Mouse (Mus musculus): ENCODE measurements around the gene Smim1. TPM values are rescaled to one million over a fixed set of nuclear protein-coding genes. Genes with fewer than 3 reads are reported as not detected.

The Smim1 gene
- polyA plus RNA-seq (2015; fragmentation: Nextera tagmentation; extraction: Ambion mirVana), result 7.3 and 8.1 TPM in 2 replicates

GRCm38 (mm10) chr4:154025641-154026440, at the start of gene Smim1:
TSS of gene Smim1 (minus strand) at chr4:154026230.
- Histone ChIP-seq H3K27me3 (peaks cover 43% of the 10 kb centered on the region), H3K4me2 (peak within 1 kb of the TSS; percentile 59), H3K4me3 (peak within 1 kb of the TSS; percentile 29), H3K36me3 (peaks cover 16% of the 10 kb centered on the region), H3K9me3 (no peaks in the 10 kb centered on the region), H3K27ac (no peak within 1 kb of the TSS), H3K4me1 (replicated peaks) (peaks cover 37% of the 10 kb centered on the region), H3K9ac (peak within 1 kb of the TSS; percentile 65)
- under 1% methylated on average over 33 of the region's 33 CpGs for WGBS
- peak; percentile 55 for ATAC-seq (ENCODE audit: low FRiP score)

GRCm38 (mm10) chr4:154071941-154072340, 45.9 kb upstream of the Smim1 start:
- peaks cover 55% of the 10 kb centered on the region for H3K27me3 ChIP-seq
- no peak for ATAC-seq (ENCODE audit: low FRiP score)
- no peak overlapping the region for H3K27ac ChIP-seq
- H3K4me3 ChIP-seq, result peak overlapping the region; percentile 16; the same call in 1 of the 2 replicates
- no peak overlapping the region for H3K9ac ChIP-seq
- 29% methylated on average over 9 of the region's 16 CpGs for WGBS
- no peaks in the 10 kb centered on the region for H3K36me3 ChIP-seq
- H3K4me1 ChIP-seq (replicated peaks), result peaks cover 11% of the 10 kb centered on the region
- H3K4me2 ChIP-seq, result peak overlapping the region; percentile 46
- no peaks in the 10 kb centered on the region for H3K9me3 ChIP-seq

GRCm38 (mm10) chr4:154071521-154071920, 45.5 kb upstream of the Smim1 start:
- peaks cover 11% of the 10 kb centered on the region for H3K4me1 ChIP-seq (replicated peaks)
- 3% methylated on average over 15 of the region's 20 CpGs for WGBS
- H3K27ac ChIP-seq, result no peak overlapping the region
- no peaks in the 10 kb centered on the region for H3K36me3 ChIP-seq
- peaks cover 52% of the 10 kb centered on the region for H3K27me3 ChIP-seq
- 0 out of 2 replicates have a peak overlapping the region, but pooled peaks have one; percentile 46 for H3K9ac ChIP-seq
- peak overlapping the region; percentile 46 for H3K4me2 ChIP-seq
- H3K4me3 ChIP-seq, result peak overlapping the region; percentile 16; the same call in 1 of the 2 replicates
- no peaks in the 10 kb centered on the region for H3K9me3 ChIP-seq
- no peak for ATAC-seq (ENCODE audit: low FRiP score)

- no peak for ATAC-seq (ENCODE audit: low FRiP score)
- no peaks in the 10 kb centered on the region for H3K36me3 ChIP-seq
- no peak overlapping the region for H3K4me2 ChIP-seq
- H3K4me1 ChIP-seq (replicated peaks), result peaks cover 11% of the 10 kb centered on the region
- WGBS, result 0% methylated on average over 5 of the region's 5 CpGs
- no peak overlapping the region for H3K9ac ChIP-seq
- no peak overlapping the region for H3K27ac ChIP-seq
- no peak overlapping the region for H3K4me3 ChIP-seq
- peaks cover 48% of the 10 kb centered on the region for H3K27me3 ChIP-seq
- H3K9me3 ChIP-seq, result no peaks in the 10 kb centered on the region
Measured at GRCm38 (mm10) chr4:154070896-154071295, 44.9 kb upstream of the Smim1 start.

GRCm38 (mm10) chr4:154064827-154065773, 39.1 kb upstream of the Smim1 start:
- Histone ChIP-seq H3K27me3 (peaks cover 16% of the 10 kb centered on the region), H3K9ac (no peak overlapping the region), H3K27ac (no peak overlapping the region), H3K9me3 (no peaks in the 10 kb centered on the region), H3K4me1 (replicated peaks) (no peaks in the 10 kb centered on the region), H3K36me3 (no peaks in the 10 kb centered on the region), H3K4me2 (no peak overlapping the region), H3K4me3 (no peak overlapping the region)
- 62% methylated on average over 14 of the region's 14 CpGs for WGBS
- ATAC-seq (ENCODE audit: low FRiP score), result peak; percentile 69

GRCm38 (mm10) chr4:154057696-154058095, 31.7 kb upstream of the Smim1 start:
- Histone ChIP-seq H3K9me3 (no peaks in the 10 kb centered on the region), H3K27ac (no peak overlapping the region), H3K36me3 (no peaks in the 10 kb centered on the region), H3K27me3 (no peaks in the 10 kb centered on the region; the same call in 1 of the 2 replicates), H3K4me1 (replicated peaks) (no peaks in the 10 kb centered on the region), H3K9ac (no peak overlapping the region), H3K4me2 (no peak overlapping the region), H3K4me3 (no peak overlapping the region)
- 68% methylated on average over 4 of the region's 4 CpGs for WGBS
- ATAC-seq (ENCODE audit: low FRiP score), result no peak

GRCm38 (mm10) chr4:154056661-154057060, 30.6 kb upstream of the Smim1 start:
- no peaks in the 10 kb centered on the region for H3K9me3 ChIP-seq
- H3K4me3 ChIP-seq, result no peak overlapping the region
- no peak for ATAC-seq (ENCODE audit: low FRiP score)
- H3K4me1 ChIP-seq (replicated peaks), result no peaks in the 10 kb centered on the region
- 73% methylated on average over 2 of the region's 2 CpGs for WGBS
- no peak overlapping the region for H3K4me2 ChIP-seq
- no peak overlapping the region for H3K27ac ChIP-seq
- no peaks in the 10 kb centered on the region for H3K36me3 ChIP-seq
- no peaks in the 10 kb centered on the region; the same call in 1 of the 2 replicates for H3K27me3 ChIP-seq
- H3K9ac ChIP-seq, result no peak overlapping the region

- Histone ChIP-seq H3K9ac (no peak overlapping the region), H3K4me3 (no peak overlapping the region), H3K27ac (no peak overlapping the region), H3K36me3 (no peaks in the 10 kb centered on the region), H3K27me3 (no peaks in the 10 kb centered on the region), H3K4me2 (no peak overlapping the region), H3K9me3 (no peaks in the 10 kb centered on the region), H3K4me1 (replicated peaks) (no peaks in the 10 kb centered on the region)
- 74% methylated on average over 2 of the region's 2 CpGs for WGBS
- ATAC-seq (ENCODE audit: low FRiP score), result no peak
Measured at GRCm38 (mm10) chr4:154056046-154056445, 30.0 kb upstream of the Smim1 start.

- H3K4me2 ChIP-seq, result no peak overlapping the region
- H3K36me3 ChIP-seq, result no peaks in the 10 kb centered on the region
- ATAC-seq (ENCODE audit: low FRiP score), result no peak
- H3K9ac ChIP-seq, result no peak overlapping the region
- no peaks in the 10 kb centered on the region for H3K9me3 ChIP-seq
- WGBS, result 95% methylated on average over 7 of the region's 7 CpGs
- no peak overlapping the region for H3K4me3 ChIP-seq
- H3K27me3 ChIP-seq, result no peaks in the 10 kb centered on the region
- no peak overlapping the region for H3K27ac ChIP-seq
- H3K4me1 ChIP-seq (replicated peaks), result no peaks in the 10 kb centered on the region
Measured at GRCm38 (mm10) chr4:154055482-154055881, 29.5 kb upstream of the Smim1 start.

- 63% methylated on average over 4 of the region's 4 CpGs for WGBS
- no peak for ATAC-seq (ENCODE audit: low FRiP score)
- Histone ChIP-seq H3K4me3 (no peak overlapping the region), H3K4me2 (no peak overlapping the region), H3K9ac (no peak overlapping the region), H3K9me3 (no peaks in the 10 kb centered on the region), H3K27ac (no peak overlapping the region), H3K36me3 (no peaks in the 10 kb centered on the region), H3K4me1 (replicated peaks) (no peaks in the 10 kb centered on the region), H3K27me3 (no peaks in the 10 kb centered on the region)
Measured at GRCm38 (mm10) chr4:154053065-154053464, 27.0 kb upstream of the Smim1 start.

- H3K4me1 ChIP-seq (replicated peaks), result no peaks in the 10 kb centered on the region
- H3K4me2 ChIP-seq, result no peak overlapping the region
- no peak overlapping the region for H3K27ac ChIP-seq
- H3K9ac ChIP-seq, result no peak overlapping the region
- H3K4me3 ChIP-seq, result no peak overlapping the region
- no peak for ATAC-seq (ENCODE audit: low FRiP score)
- H3K9me3 ChIP-seq, result no peaks in the 10 kb centered on the region
- no peaks in the 10 kb centered on the region for H3K36me3 ChIP-seq
- H3K27me3 ChIP-seq, result 0 out of 2 replicates have a peak, but pooled peaks cover 3% of the 10 kb centered on the region
- WGBS, result 89% methylated on average over 3 of the region's 3 CpGs
Measured at GRCm38 (mm10) chr4:154051401-154051800, 25.4 kb upstream of the Smim1 start.

- H3K4me1 ChIP-seq (replicated peaks), result no peaks in the 10 kb centered on the region
- no peak overlapping the region for H3K4me3 ChIP-seq
- 68% methylated on average over 5 of the region's 5 CpGs for WGBS
- H3K4me2 ChIP-seq, result no peak overlapping the region
- no peaks in the 10 kb centered on the region for H3K9me3 ChIP-seq
- H3K27me3 ChIP-seq, result peaks cover 20% of the 10 kb centered on the region; the same call in 1 of the 2 replicates
- no peak for ATAC-seq (ENCODE audit: low FRiP score)
- no peaks in the 10 kb centered on the region for H3K36me3 ChIP-seq
- no peak overlapping the region for H3K27ac ChIP-seq
- no peak overlapping the region for H3K9ac ChIP-seq
Measured at GRCm38 (mm10) chr4:154045837-154046236, 19.8 kb upstream of the Smim1 start.
